Mouse (Mus musculus): ENCODE measurements at regions not wholly inside any gene's neighbourhood (a gene's known extent, or its start where the extent isn't known, plus 50 kb on each side); places are given as distances from the start of the nearest gene placed in this dataset.
"Not testable (repeated sequence)": the region's sequence is repeated elsewhere in the genome, so short reads cannot be mapped to it uniquely, and the experiment has no call there.

DNA sequence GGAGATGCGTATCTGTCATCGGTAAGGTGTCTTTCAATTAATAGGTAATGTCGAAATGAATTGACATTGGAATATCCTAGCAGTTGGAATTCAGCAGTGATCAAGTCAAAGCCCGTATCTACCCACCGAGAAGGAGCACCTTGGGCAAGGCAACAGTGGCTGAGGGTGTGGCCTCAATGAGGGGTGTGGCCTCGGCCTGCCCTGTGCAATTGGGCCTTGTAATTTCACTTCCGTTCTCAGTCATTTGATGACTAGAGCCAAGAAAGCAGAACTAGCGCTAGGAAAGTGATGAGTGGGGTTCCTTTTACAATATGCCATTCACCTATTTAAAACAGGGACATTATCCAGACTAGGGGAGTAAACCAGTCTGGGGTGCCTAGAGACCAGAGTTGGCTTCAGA is 77.6 kb downstream of the Elovl4 start:
- ATAC-seq (replicated peaks; ENCODE audit: low read depth, poor library complexity, severe bottlenecking) = peak; percentile 83

DNA sequence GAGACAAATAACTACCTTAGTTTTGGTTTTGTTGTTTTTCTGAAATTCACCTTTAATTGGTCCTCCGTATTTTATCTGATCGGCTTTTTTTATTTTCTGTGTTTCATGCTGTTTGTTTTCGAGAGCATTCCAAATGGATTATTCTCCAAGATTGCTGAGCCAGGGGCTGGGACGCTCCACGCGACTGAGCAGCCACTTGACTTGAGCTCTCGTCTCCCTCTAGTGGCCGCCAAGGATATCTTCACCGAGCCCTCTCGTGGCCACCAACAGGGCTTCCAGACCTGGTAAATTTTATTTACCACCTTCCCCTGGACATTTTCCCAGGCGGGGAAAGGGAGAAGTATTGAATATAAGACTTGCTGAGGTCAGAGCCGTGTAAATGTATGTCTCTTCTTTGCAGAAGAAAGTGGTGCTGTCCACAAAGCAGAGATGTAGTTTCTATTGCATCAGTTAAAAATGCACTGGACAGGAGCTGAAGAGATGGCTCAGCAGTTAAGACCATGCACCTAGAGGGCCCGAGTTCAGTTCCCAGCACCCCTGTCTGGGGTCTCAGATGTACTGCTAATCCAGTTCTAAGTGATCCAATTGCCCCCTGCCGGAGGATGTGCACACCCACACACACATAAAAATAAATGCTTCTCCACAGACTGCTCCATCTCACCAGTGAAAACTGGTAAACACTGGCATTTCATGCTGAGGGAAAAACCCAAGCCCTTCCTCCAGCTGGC is 78.5 kb downstream of the Elovl4 start:
- ATAC-seq (replicated peaks; ENCODE audit: low read depth, poor library complexity, severe bottlenecking) = peak; percentile 95

GRCm38 (mm10) chr9:83726979-83727378 is 79.1 kb downstream of the Elovl4 start:
- no peak for ATAC-seq (replicated peaks; ENCODE audit: low read depth, poor library complexity, severe bottlenecking)

DNA sequence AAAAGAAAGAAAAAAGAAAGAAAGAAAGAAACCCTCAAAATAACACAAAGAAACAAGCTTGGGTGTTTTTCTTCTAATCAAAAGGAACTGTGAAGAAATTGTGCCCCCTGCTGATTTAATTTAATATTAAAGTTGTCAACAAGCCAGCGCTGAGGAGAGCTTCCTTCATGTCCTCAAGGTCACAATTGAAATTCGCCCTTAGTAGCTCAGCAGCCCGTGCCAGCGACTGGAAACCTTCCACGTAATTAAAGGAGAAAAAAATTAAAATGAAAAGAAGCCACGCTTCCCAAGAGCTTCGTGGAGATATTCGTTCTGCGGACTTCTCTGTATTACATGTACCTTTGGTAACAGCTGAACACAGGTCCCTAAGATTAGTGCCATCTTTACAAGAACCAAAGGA is 80.0 kb downstream of the Elovl4 start:
- no peak for ATAC-seq (replicated peaks; ENCODE audit: low read depth, poor library complexity, severe bottlenecking)

DNA sequence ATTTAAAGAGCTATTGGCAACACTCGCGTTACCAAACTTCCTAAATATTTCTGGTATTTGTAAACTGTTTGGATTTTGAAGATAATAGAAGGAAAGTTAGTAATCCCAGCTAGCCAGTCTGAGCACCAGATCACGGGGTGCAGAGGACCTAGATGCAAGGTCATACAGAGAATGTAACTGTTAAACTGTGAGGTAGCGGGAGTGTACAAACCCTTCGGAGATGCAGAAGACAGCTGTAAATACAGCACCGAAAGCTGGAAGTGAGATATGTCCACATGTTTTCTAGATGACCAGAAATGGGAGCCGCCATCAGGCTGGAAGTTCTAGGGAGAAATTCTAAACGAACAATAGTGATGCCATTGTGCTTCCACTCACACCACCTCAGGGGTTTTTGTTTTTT is 80.5 kb downstream of the Elovl4 start:
- ATAC-seq (replicated peaks; ENCODE audit: low read depth, poor library complexity, severe bottlenecking) = no peak

- no peak for ATAC-seq (replicated peaks; ENCODE audit: low read depth, poor library complexity, severe bottlenecking)
These were observed 85.1 kb downstream of the Elovl4 start for GRCm38 (mm10) chr9:83720982-83721381.

- no peak for ATAC-seq (replicated peaks; ENCODE audit: low read depth, poor library complexity, severe bottlenecking)
These were observed 86.3 kb downstream of the Elovl4 start for GRCm38 (mm10) chr9:83719811-83720210.

GRCm38 (mm10) chr9:83718084-83718483 is 88.0 kb downstream of the Elovl4 start:
- ATAC-seq (replicated peaks; ENCODE audit: low read depth, poor library complexity, severe bottlenecking) = not testable (repeated sequence)

DNA sequence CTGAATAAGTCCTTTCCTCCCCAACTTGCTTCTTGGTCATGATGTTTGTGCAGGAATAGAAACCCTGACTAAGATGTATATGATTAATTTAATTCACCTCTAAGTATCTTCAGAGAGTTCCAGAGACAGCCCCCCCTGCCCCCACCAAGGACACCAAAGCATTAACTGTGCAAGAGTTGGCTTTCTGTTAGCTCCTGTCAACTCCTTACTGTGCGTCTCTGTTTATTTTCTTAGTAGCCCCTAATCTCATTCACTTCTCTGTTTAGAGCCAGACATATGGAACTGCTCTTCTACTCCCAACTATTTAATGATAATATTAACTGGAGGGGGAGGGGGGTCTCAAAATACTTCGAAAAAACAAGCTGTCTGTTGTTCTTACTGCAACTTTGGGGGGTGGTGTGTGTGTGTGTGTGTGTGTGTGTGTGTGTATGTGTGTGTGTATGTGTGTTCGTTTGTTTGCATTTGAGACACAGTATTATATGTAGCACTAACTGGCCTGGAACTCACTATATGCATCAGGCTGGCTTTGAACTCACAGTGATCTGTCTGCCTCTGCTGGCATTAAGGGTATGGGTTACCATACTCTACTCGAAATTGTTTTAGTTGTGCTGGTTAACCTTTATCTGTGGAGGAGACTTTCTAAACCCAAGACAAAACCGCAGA is 89.8 kb downstream of the Elovl4 start:
- no peak for ATAC-seq (replicated peaks; ENCODE audit: low read depth, poor library complexity, severe bottlenecking)

DNA sequence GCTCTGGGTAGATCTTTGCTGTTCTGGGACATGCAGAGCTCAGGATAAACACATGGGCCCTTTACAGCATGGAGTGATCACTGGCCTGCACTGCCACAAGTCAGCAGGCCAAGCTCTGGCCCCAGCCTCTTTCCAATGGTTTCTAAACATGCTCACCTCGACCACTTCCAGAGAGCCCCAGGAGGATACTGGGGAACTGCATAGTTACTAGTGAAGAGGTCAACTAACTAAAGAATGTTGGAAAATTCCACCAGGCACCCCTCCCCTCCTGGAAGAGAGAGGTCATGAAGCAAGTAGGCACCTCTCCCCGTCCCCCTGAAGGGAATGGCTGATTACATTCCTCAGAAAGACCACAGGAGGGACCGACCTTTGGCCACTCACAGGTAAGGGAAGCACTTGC is 98.7 kb downstream of the Elovl4 start:
- ATAC-seq (replicated peaks; ENCODE audit: low read depth, poor library complexity, severe bottlenecking) = no peak

DNA sequence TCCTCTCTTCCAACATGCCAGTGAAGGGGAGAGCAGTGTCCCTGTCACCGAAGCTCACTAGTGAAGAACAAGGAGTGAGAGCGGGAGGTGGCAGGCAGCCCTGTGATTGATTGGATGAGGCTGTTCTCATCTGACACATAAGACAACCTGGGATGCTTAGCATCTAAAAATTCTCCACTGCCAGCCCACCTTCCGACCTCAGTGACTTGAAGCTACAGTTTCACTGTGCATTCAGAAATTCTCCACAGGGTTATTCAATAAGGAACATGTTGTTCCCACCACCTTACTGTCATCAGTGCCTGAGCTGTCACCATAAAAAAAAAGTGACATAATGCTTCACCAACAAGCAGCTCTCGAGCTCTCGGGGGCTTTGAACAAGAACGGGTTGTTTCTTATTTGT is 100.0 kb downstream of the Elovl4 start:
- ATAC-seq (replicated peaks; ENCODE audit: low read depth, poor library complexity, severe bottlenecking) = no peak

DNA sequence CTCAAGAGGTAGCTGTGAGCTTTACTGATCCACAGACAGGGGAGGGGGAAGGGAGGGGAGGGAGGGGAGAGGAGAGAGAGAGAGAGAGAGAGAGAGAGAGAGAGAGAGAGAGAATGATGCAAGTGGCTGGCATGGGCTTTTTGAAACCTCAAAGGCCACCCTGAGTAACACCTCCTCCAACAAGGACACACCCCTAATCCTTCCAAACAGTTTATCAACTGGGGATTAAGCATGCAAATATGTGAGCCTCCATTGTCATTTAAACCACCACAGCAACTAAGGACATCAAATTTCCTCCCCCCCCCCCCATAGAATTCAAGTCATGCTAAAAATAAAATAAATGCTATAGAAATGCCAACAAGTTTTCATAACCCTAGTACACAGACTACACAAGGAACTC is 101.9 kb downstream of the Elovl4 start:
- no peak for ATAC-seq (replicated peaks; ENCODE audit: low read depth, poor library complexity, severe bottlenecking)

DNA sequence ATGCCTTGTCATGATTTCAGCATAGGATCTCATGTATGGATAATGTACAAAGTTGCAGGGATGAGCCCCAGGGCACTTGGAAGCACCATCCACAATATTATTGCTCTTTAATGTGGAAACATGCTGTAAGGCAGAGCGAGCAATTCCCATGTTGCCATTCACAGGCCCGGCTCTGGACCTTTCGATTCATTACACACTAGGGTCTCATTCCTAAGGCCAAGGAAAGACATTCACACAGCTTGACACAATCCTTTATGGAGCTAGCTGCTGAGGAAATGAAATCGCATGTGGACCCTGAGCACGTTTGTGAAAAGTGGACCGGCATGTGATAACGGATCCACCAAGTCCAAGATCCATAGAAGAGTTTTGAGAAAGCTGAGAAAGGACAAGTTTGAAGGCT is 105.2 kb downstream of the Elovl4 start:
- no peak for ATAC-seq (replicated peaks; ENCODE audit: low read depth, poor library complexity, severe bottlenecking)

DNA sequence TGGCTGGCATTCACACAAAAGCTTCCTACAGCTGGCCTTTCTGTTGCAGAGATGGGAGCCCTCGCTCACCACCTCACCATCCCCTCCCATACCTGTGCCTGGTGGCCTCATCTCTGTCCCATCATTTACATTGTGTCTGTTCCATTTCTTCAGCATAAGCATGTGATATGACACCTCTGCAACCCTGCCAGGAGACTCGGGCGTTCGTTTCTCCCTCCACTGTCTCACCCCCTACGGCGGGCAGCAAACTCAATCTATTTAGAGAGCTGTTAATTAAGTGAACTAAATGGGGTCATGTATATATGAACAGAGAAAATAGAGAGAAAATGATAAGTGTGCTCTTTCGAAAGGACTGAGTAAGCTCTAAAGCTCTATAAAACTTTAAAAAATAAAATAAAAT is 106.0 kb downstream of the Elovl4 start:
- ATAC-seq (replicated peaks; ENCODE audit: low read depth, poor library complexity, severe bottlenecking) = no peak

DNA sequence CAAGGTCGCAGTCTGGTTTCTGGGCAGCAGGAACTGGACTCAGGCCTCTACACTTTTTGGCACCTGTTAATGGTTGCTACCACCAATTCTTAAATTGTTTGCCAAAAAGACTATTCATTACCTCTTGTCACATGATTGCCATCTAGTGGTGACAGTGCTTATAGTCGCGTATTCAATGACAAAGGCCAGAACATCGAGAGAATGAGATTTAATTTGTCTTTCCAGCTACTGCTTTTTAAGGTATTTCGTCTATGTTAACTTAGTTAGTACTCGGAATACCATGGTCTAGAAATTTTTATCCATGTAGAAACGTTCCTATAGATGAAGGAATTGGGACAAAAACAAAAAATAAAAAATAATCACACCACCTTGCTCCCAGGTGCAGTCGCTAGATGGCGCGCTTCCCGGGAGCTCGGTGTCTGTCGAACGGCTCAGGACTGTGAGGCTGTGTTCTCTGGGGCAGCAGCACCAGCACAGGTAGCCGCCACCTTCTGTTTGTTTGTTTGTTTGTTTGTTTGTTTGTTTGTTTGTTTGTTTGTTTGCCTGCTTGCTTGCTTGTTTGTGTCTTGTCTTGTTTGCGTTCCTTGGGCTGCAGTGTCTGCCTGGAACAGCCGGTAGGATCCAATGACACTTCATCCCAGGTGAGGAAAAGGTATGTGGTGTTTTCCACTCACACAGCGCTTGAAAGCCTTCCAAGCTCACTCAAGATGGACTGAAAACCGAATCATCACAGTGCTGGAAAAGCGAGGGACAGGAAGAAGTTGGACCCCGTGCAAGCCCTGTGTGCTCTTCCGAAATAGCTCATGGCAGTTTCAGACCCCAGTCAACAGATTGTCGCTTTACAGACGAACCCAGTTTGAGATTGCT is 114.5 kb downstream of the Elovl4 start:
- peak; percentile 97 for ATAC-seq (replicated peaks; ENCODE audit: low read depth, poor library complexity, severe bottlenecking)
